Mouse (Mus musculus): ENCODE data around the gene Arid3c. TPM values are rescaled to one million over a fixed set of nuclear protein-coding genes. Genes with fewer than 3 reads are reported as not detected.

Arid3c gene
- total RNA-seq, 2 experiments from 2014 or later, result not detected

DNA sequence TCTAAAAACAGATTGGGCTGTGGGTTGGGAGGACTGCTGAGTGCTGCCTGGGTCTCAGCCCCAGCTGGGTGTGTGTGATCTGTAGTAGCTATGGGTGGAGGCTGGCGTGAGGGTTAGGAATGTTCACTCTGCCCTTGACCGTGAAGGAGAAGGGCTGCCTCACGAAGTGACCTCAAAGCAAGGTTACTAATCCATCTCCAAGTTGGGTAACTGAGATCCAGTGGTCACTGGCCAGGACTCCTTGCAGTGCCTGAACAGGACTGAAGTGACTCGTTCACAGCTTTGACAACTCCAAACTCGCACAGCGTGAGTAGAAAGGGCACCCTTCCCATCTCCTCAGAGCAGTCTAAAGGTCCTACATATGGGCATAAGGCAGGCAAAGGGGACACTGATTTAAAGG lies 52.1 kb downstream of the Arid3c start:
- DNase-seq, result peak; percentile 55 to 70

DNA sequence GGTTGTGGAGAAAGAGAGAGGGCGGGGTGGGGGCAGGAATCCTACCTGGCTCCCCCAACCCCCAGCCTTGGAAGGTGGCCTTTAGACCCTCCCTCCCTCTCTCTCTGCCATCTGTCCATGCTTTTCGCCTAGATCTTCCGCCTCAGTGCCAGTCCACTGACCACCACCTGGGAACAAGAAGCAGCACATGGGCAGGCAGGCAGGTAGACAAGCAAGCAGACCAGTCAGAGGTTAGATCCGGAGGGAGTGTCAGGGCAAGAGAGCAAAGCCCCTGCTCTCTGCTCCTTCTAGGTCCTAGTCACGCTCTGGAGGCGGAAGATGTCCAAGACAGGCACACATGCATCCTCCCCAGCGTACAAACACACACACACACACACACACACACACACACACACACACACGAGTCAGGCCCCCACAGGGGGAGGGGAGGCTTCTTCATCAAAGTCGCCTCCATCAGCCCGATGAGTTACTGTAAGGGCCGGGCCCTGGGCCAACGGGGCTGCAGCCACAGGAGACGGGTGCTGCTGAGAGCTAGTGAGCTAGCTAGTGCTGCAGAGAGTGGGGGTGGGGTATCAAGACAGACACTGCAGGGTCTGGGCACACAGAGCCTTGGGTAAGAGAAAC lies 53.8 kb downstream of the Arid3c start:
- peak; percentile 88 to 91 for DNase-seq

DNA sequence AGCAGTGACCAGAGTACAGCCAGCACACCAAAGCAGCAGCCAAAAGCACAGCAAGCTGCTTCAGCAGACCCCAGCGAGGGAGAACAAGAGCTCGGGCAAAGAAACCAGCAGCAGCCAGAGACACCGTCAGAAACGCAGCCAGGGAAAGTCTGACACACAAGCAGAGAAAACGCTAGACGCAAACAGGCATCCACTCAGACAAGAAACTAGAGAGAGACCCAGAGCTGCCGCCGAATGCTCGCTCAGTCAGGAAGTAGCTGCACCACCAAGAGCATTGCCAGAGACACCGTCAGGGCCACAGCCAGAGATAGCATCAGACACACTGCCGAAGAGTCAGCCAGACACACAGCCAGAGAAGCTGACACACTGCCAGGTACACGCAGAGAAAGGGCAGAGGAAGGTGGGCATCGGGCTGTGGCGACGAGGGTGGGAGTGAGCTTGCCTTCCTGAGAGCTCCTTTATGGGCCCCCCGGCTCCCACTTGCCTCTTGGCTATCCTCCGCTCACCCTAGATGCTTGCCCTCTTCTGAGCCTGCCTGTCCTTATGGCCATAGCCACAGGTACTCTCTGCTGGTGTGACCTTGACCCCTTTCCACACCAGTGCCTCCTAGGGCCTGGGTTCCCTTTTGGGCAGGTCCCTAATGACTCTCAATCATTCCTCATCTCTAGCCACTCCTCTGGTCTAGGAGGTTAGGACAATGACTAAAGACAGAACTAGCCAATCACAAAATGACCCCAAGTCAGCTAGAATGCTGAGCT lies 54.5 kb downstream of the Arid3c start:
- peak; percentile 65 to 70 for DNase-seq

Other genes starting within 250 kb of the Arid3c start
- 10 to 100 TPM in 1 of 2 experiments, 1 to 10 TPM in 1; 8.4 to 14.8 TPM for gene AI464131, start 228.1 kb downstream of the Arid3c start, total RNA-seq (2021)
- gene 1110017D15Rik, start 213.8 kb downstream of the Arid3c start, total RNA-seq (2021), result 1 to 10 TPM in 1 of 2 experiments, not detected in 1; 1.3 TPM
- gene Fam219a, start 161.6 kb downstream of the Arid3c start, total RNA-seq (2021), result 10 to 100 TPM; 14.7 to 20.5 TPM
- not detected for gene Dnaic1, start 161.4 kb downstream of the Arid3c start, total RNA-seq (2021)
- gene Enho, start 90.8 kb downstream of the Arid3c start, total RNA-seq (2021), result 1 to 10 TPM; 2.8 to 3.5 TPM
- gene Cntfr, start 34.1 kb downstream of the Arid3c start, total RNA-seq (2021), result 10 to 100 TPM; 39.3 to 40.3 TPM
- 10 to 100 TPM; 79.1 to 85.0 TPM for gene Il11ra1, start 31.2 kb downstream of the Arid3c start, total RNA-seq (2021)
- 10 to 100 TPM; 39.2 to 42.6 TPM for gene Rpp25l, start 17.6 kb downstream of the Arid3c start, total RNA-seq (2021)
- 100 to 1,000 TPM; 103 to 123 TPM for gene Dctn3, start 8.0 kb downstream of the Arid3c start, total RNA-seq (2021)
- gene Galt, start 24.1 kb upstream of the Arid3c start, total RNA-seq (2021), result 10 to 100 TPM; 32.1 to 45.6 TPM
- 10 to 100 TPM; 77.4 to 80.1 TPM for gene Sigmar1, start 25.0 kb upstream of the Arid3c start, total RNA-seq (2021)
- gene Ccl27a, start 43.1 kb upstream of the Arid3c start, total RNA-seq (2021), result 10 to 100 TPM; 33.9 to 46.8 TPM
- gene Gm21541, start 172.5 kb upstream of the Arid3c start, total RNA-seq (2021), result not detected
- 1 to 10 TPM; 2.9 to 3.3 TPM for gene Gm20878, start 210.4 kb upstream of the Arid3c start, total RNA-seq (2021)
- under 1 TPM; 0.89 to 0.99 TPM for gene Fam205a4, start 234.9 kb upstream of the Arid3c start, total RNA-seq (2021)